Mouse (Mus musculus): ENCODE data around the gene Pgam1. TPM values are rescaled to one million over a fixed set of nuclear protein-coding genes. Genes with fewer than 3 reads are reported as not detected.
A peak's percentile ranks its signal among the peaks of the same experiment; 100 is the strongest.

Gene Pgam1
- polyA plus RNA-seq, 1 experiment from 2014 or later = 805 TPM

GRCm38 (mm10) chr19:41883882-41884281, 27.8 kb upstream of the Pgam1 start:
- Histone ChIP-seq H3K27ac (replicated peaks in 1 of 2; ENCODE audit: control insufficient read depth in 1 of 2, insufficient read depth in 1 of 2, low read depth in 2 of 2, low read length in 2 of 2) (no peak overlapping the region), H3K4me2 (ENCODE audit: low read length) (no peak overlapping the region), H3K36me3 (ENCODE audit: control insufficient read depth, insufficient read depth, low read length) (peaks cover 82% of the 10 kb centered on the region), H3K4me1 (ENCODE audit: control insufficient read depth in 2 of 2, insufficient read depth in 2 of 2, low read length in 2 of 2) (no peaks in the 10 kb centered on the region), H3K27me3 (ENCODE audit: control insufficient read depth, insufficient read depth, low read length) (no peaks in the 10 kb centered on the region), H3K9me3 (ENCODE audit: control insufficient read depth, low read length) (no peaks in the 10 kb centered on the region), H3K4me3 (ENCODE audit: control insufficient read depth in 1 of 2, insufficient read depth in 1 of 2, low read depth in 1 of 2, low read length in 2 of 2) (no peak overlapping the region), H3K9ac (ENCODE audit: low read length) (no peak overlapping the region)
- WGBS = 89% methylated on average over 9 of the region's 9 CpGs
- ATAC-seq (ENCODE audit: insufficient number of reproducible peaks, insufficient read depth, low FRiP score, low read depth) = no peak

- H3K9ac ChIP-seq (ENCODE audit: low read length) = no peak overlapping the region
- no peaks in the 10 kb centered on the region for H3K4me1 ChIP-seq (ENCODE audit: control insufficient read depth in 2 of 2, insufficient read depth in 2 of 2, low read length in 2 of 2)
- H3K9me3 ChIP-seq (ENCODE audit: control insufficient read depth, low read length) = no peaks in the 10 kb centered on the region
- no peak overlapping the region for H3K4me3 ChIP-seq (ENCODE audit: control insufficient read depth in 1 of 2, insufficient read depth in 1 of 2, low read depth in 1 of 2, low read length in 2 of 2)
- ATAC-seq (ENCODE audit: insufficient number of reproducible peaks, insufficient read depth, low FRiP score, low read depth) = no peak
- H3K36me3 ChIP-seq (ENCODE audit: control insufficient read depth, insufficient read depth, low read length) = peaks cover 86% of the 10 kb centered on the region
- no peaks in the 10 kb centered on the region for H3K27me3 ChIP-seq (ENCODE audit: control insufficient read depth, insufficient read depth, low read length)
- no peak overlapping the region for H3K4me2 ChIP-seq (ENCODE audit: low read length)
- no peak overlapping the region for H3K27ac ChIP-seq (replicated peaks in 1 of 2; ENCODE audit: control insufficient read depth in 1 of 2, insufficient read depth in 1 of 2, low read depth in 2 of 2, low read length in 2 of 2)
These were observed 23.5 kb upstream of the Pgam1 start for GRCm38 (mm10) chr19:41888191-41888590.

GRCm38 (mm10) chr19:41894959-41895358, 16.8 kb upstream of the Pgam1 start:
- Histone ChIP-seq H3K9me3 (ENCODE audit: control insufficient read depth, low read length) (no peaks in the 10 kb centered on the region), H3K9ac (ENCODE audit: low read length) (peak overlapping the region; percentile 77), H3K36me3 (ENCODE audit: control insufficient read depth, insufficient read depth, low read length) (peaks cover 22% of the 10 kb centered on the region), H3K4me1 (ENCODE audit: control insufficient read depth in 2 of 2, insufficient read depth in 2 of 2, low read length in 2 of 2) (peaks cover 7 to 13% of the 10 kb centered on the region in 2 experiments), H3K27ac (replicated peaks in 1 of 2; ENCODE audit: control insufficient read depth in 1 of 2, insufficient read depth in 1 of 2, low read depth in 2 of 2, low read length in 2 of 2) (no peak overlapping the region), H3K27me3 (ENCODE audit: control insufficient read depth, insufficient read depth, low read length) (no peaks in the 10 kb centered on the region), H3K4me3 (ENCODE audit: control insufficient read depth in 1 of 2, insufficient read depth in 1 of 2, low read depth in 1 of 2, low read length in 2 of 2) (peak overlapping the region; percentile 72 to 84), H3K4me2 (ENCODE audit: low read length) (peak overlapping the region; percentile 91)
- no peak for ATAC-seq (ENCODE audit: insufficient number of reproducible peaks, insufficient read depth, low FRiP score, low read depth)
- WGBS = 27% methylated on average over 7 of the region's 7 CpGs

- peaks cover 14% of the 10 kb centered on the region for H3K36me3 ChIP-seq (ENCODE audit: control insufficient read depth, insufficient read depth, low read length)
- peaks cover 7 to 13% of the 10 kb centered on the region in 2 experiments for H3K4me1 ChIP-seq (ENCODE audit: control insufficient read depth in 2 of 2, insufficient read depth in 2 of 2, low read length in 2 of 2)
- H3K9ac ChIP-seq (ENCODE audit: low read length) = peak within 1 kb of the TSS; percentile 77
- H3K4me3 ChIP-seq (ENCODE audit: control insufficient read depth in 1 of 2, insufficient read depth in 1 of 2, low read depth in 1 of 2, low read length in 2 of 2) = peak within 1 kb of the TSS; percentile 72 to 84
- peak within 1 kb of the TSS; percentile 91 for H3K4me2 ChIP-seq (ENCODE audit: low read length)
- no peaks in the 10 kb centered on the region for H3K27me3 ChIP-seq (ENCODE audit: control insufficient read depth, insufficient read depth, low read length)
- peak; percentile 68 for ATAC-seq (ENCODE audit: insufficient number of reproducible peaks, insufficient read depth, low FRiP score, low read depth)
- 2% methylated on average over 46 of the region's 46 CpGs for WGBS
- H3K9me3 ChIP-seq (ENCODE audit: control insufficient read depth, low read length) = no peaks in the 10 kb centered on the region
- H3K27ac ChIP-seq (replicated peaks in 1 of 2; ENCODE audit: control insufficient read depth in 1 of 2, insufficient read depth in 1 of 2, low read depth in 2 of 2, low read length in 2 of 2) = 0 out of 4 replicates have a peak within 1 kb of the TSS, but pooled peaks of 1 of the 2 experiments have one; percentile 6
These were observed 16.0 kb upstream of the Pgam1 start, which contains the start of gene Rrp12 for GRCm38 (mm10) chr19:41895460-41896318. TSS of gene Rrp12 (minus strand) at chr19:41896173.

- H3K9me3 ChIP-seq (ENCODE audit: control insufficient read depth, low read length) = no peaks in the 10 kb centered on the region
- no peak for ATAC-seq (ENCODE audit: insufficient number of reproducible peaks, insufficient read depth, low FRiP score, low read depth)
- peak overlapping the region; percentile 77 for H3K9ac ChIP-seq (ENCODE audit: low read length)
- WGBS = 18% methylated on average over 18 of the region's 18 CpGs
- no peaks in the 10 kb centered on the region for H3K27me3 ChIP-seq (ENCODE audit: control insufficient read depth, insufficient read depth, low read length)
- H3K4me3 ChIP-seq (ENCODE audit: control insufficient read depth in 1 of 2, insufficient read depth in 1 of 2, low read depth in 1 of 2, low read length in 2 of 2) = peak overlapping the region; percentile 72 to 84
- H3K27ac ChIP-seq (replicated peaks in 1 of 2; ENCODE audit: control insufficient read depth in 1 of 2, insufficient read depth in 1 of 2, low read depth in 2 of 2, low read length in 2 of 2) = 0 out of 4 replicates have a peak overlapping the region, but pooled peaks of 1 of the 2 experiments have one; percentile 6
- H3K4me2 ChIP-seq (ENCODE audit: low read length) = peak overlapping the region; percentile 91
- peaks cover 9% of the 10 kb centered on the region for H3K36me3 ChIP-seq (ENCODE audit: control insufficient read depth, insufficient read depth, low read length)
- peaks cover 7 to 13% of the 10 kb centered on the region in 2 experiments for H3K4me1 ChIP-seq (ENCODE audit: control insufficient read depth in 2 of 2, insufficient read depth in 2 of 2, low read length in 2 of 2)
These were observed 15.4 kb upstream of the Pgam1 start for GRCm38 (mm10) chr19:41896319-41896711.

GRCm38 (mm10) chr19:41898860-41899259, 12.9 kb upstream of the Pgam1 start:
- H3K9me3 ChIP-seq (ENCODE audit: control insufficient read depth, low read length) = no peaks in the 10 kb centered on the region
- WGBS = 47% methylated on average over 4 of the region's 4 CpGs
- no peak for ATAC-seq (ENCODE audit: insufficient number of reproducible peaks, insufficient read depth, low FRiP score, low read depth)

GRCm38 (mm10) chr19:41900495-41901090, 11.1 kb upstream of the Pgam1 start:
- no peak overlapping the region for H3K4me2 ChIP-seq (ENCODE audit: low read length)
- no peaks in the 10 kb centered on the region for H3K27me3 ChIP-seq (ENCODE audit: control insufficient read depth, insufficient read depth, low read length)
- no peaks in the 10 kb centered on the region for H3K36me3 ChIP-seq (ENCODE audit: control insufficient read depth, insufficient read depth, low read length)
- H3K4me1 ChIP-seq (ENCODE audit: control insufficient read depth in 2 of 2, insufficient read depth in 2 of 2, low read length in 2 of 2) = peaks cover 6 to 12% of the 10 kb centered on the region in 2 experiments
- 85% methylated on average over 8 of the region's 8 CpGs for WGBS
- ATAC-seq (ENCODE audit: insufficient number of reproducible peaks, insufficient read depth, low FRiP score, low read depth) = no peak
- no peak overlapping the region for H3K4me3 ChIP-seq (ENCODE audit: control insufficient read depth in 1 of 2, insufficient read depth in 1 of 2, low read depth in 1 of 2, low read length in 2 of 2)
- H3K9me3 ChIP-seq (ENCODE audit: control insufficient read depth, low read length) = no peaks in the 10 kb centered on the region
- H3K27ac ChIP-seq (replicated peaks in 1 of 2; ENCODE audit: control insufficient read depth in 1 of 2, insufficient read depth in 1 of 2, low read depth in 2 of 2, low read length in 2 of 2) = no peak overlapping the region
- H3K9ac ChIP-seq (ENCODE audit: low read length) = no peak overlapping the region

More at GRCm38 (mm10) chr19:41898860-41899259, 12.9 kb upstream of the Pgam1 start:
- Histone ChIP-seq H3K4me1 (ENCODE audit: control insufficient read depth in 2 of 2, insufficient read depth in 2 of 2, low read length in 2 of 2) (peaks cover 13 to 20% of the 10 kb centered on the region in 2 experiments), H3K9ac (ENCODE audit: low read length) (no peak overlapping the region), H3K4me3 (ENCODE audit: control insufficient read depth in 1 of 2, insufficient read depth in 1 of 2, low read depth in 1 of 2, low read length in 2 of 2) (no peak overlapping the region), H3K4me2 (ENCODE audit: low read length) (no peak overlapping the region), H3K36me3 (ENCODE audit: control insufficient read depth, insufficient read depth, low read length) (no peaks in the 10 kb centered on the region), H3K27ac (replicated peaks in 1 of 2; ENCODE audit: control insufficient read depth in 1 of 2, insufficient read depth in 1 of 2, low read depth in 2 of 2, low read length in 2 of 2) (no peak overlapping the region), H3K27me3 (ENCODE audit: control insufficient read depth, insufficient read depth, low read length) (no peaks in the 10 kb centered on the region)
